Mouse (Mus musculus): Measurements from ENCODE around the gene Qser1. TPM values are rescaled to one million over a fixed set of nuclear protein-coding genes. Genes with fewer than 3 reads are reported as not detected.
A peak's percentile ranks its signal among the peaks of the same experiment; 100 is the strongest.

Qser1 gene
- polyA plus RNA-seq, 1 experiment from 2014 or later: 13.5 TPM

DNA sequence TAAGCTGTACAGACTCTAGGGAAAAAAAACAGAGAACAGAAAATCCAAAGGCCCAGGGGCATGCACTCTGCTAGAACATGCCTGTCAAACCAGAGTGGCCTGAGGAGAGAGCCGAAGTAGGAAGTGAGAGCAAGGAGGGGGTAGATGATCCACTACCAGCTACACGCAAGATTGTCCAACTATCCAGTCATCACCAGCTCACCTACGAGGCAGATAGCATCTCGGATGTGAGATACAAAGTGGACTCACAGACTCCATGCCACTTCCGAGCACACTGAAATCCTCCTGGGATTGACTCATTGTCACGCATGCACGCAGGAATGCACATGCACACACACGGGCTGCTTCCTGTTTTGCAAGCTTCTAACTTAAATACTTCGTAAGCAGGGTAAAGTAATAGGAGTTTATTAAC, 84.5 kb downstream of the Qser1 start:
- no peaks in the 10 kb centered on the region for H3K27me3 ChIP-seq (replicated peaks; ENCODE audit: control insufficient read depth, insufficient read depth, low read length)
- no peaks in the 10 kb centered on the region for H3K9me3 ChIP-seq (replicated peaks; ENCODE audit: control insufficient read depth, low read length)
- H3K4me3 ChIP-seq (ENCODE audit: low read depth, low read length): no peak overlapping the region
- DNase-seq (ENCODE audit: low spot score) (no peak), ATAC-seq (no peak)
- H3K36me3 ChIP-seq (ENCODE audit: control insufficient read depth, insufficient read depth, low read length): no peaks in the 10 kb centered on the region
- H3K27ac ChIP-seq (ENCODE audit: low read depth, low read length): no peak overlapping the region
- 91% methylated on average over 9 of the region's 9 CpGs for WGBS
- H3K4me1 ChIP-seq (ENCODE audit: control insufficient read depth, insufficient read depth, low read length): no peaks in the 10 kb centered on the region
- H3K4me2 ChIP-seq (ENCODE audit: low read length): no peak overlapping the region
- H3K9ac ChIP-seq (ENCODE audit: low read length): no peak overlapping the region

DNA sequence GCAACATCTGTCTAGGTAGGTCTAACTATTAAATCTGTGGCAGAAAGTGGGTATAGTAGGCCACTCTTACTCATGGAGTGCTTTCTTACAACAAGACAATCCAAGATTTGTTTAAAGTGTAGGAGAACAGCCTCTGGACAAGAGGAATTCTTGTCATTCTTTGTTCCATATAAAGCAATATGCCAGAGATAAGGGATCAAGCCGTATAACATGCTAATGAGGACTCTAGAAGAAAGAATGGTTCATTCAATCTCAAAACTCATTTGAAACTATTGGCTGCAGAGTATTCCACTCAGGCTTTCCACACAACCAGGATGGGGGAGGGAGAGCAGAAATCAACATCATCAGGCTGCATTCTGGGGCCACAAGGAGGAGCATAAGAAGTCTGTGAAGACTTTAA, 89.2 kb downstream of the Qser1 start:
- 36% methylated on average over 1 of the region's 1 CpGs for WGBS
- H3K9ac ChIP-seq (ENCODE audit: low read length): no peak overlapping the region

DNA sequence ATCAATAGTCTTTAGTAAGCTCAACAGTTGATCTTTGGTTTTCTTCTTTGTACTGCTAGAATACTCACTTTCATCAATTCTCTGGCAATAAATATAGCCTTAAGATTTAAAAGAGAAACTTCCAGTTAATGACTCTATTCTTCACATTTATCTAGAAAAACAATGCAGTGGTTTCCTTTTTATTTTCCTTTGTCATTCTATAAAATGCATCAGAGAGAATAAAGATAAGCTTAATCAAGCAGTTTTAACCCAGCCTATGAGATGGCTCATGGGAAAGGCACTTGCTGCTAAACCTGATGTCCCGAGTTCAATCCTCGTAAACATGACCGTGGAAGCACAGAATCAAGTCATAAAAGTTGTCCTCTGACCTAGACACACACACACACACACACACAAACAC, 94.5 kb downstream of the Qser1 start:
- H3K27me3 ChIP-seq (replicated peaks; ENCODE audit: control insufficient read depth, insufficient read depth, low read length): no peaks in the 10 kb centered on the region
- 92% methylated on average over 3 of the region's 3 CpGs for WGBS
- DNase-seq (ENCODE audit: low spot score) (no peak), ATAC-seq (no peak)
- no peak overlapping the region for H3K4me2 ChIP-seq (ENCODE audit: low read length)
- H3K9me3 ChIP-seq (replicated peaks; ENCODE audit: control insufficient read depth, low read length): no peaks in the 10 kb centered on the region
- H3K27ac ChIP-seq (ENCODE audit: low read depth, low read length): no peak overlapping the region
- H3K36me3 ChIP-seq (ENCODE audit: control insufficient read depth, insufficient read depth, low read length): no peaks in the 10 kb centered on the region
- no peak overlapping the region for H3K4me3 ChIP-seq (ENCODE audit: low read depth, low read length)
- H3K4me1 ChIP-seq (ENCODE audit: control insufficient read depth, insufficient read depth, low read length): no peaks in the 10 kb centered on the region
- no peak overlapping the region for H3K9ac ChIP-seq (ENCODE audit: low read length)

More for the DNA sequence above, 89.2 kb downstream of the Qser1 start:
- Histone ChIP-seq H3K27me3 (replicated peaks; ENCODE audit: control insufficient read depth, insufficient read depth, low read length) (no peaks in the 10 kb centered on the region), H3K4me2 (ENCODE audit: low read length) (no peak overlapping the region), H3K27ac (ENCODE audit: low read depth, low read length) (no peak overlapping the region), H3K9me3 (replicated peaks; ENCODE audit: control insufficient read depth, low read length) (no peaks in the 10 kb centered on the region), H3K36me3 (ENCODE audit: control insufficient read depth, insufficient read depth, low read length) (no peaks in the 10 kb centered on the region), H3K4me1 (ENCODE audit: control insufficient read depth, insufficient read depth, low read length) (no peaks in the 10 kb centered on the region), H3K4me3 (ENCODE audit: low read depth, low read length) (no peak overlapping the region)
- ATAC-seq: no peak
- no peak for DNase-seq (ENCODE audit: low spot score)

DNA sequence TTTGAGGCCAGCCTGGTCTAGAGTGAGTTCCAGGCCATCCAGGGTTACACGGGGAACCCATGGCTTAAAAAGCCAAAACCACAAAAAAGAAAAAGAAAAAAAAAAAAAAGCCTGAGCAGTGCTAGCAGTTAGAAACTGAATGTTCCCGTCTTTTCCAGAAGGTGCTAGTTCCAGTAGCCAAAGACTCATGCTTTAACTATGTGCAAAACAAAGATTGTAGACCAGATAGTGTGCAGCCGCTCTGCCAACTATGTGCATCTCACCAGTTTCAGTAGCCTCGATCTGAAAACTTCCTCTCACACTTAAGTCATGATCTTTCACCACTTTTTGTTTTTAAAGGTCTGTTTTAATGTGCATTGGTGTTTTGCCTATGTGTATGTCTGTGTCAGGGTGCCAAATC, 98.7 kb downstream of the Qser1 start:
- no peak overlapping the region for H3K4me3 ChIP-seq (ENCODE audit: low read depth, low read length)
- no peak overlapping the region for H3K4me2 ChIP-seq (ENCODE audit: low read length)
- H3K4me1 ChIP-seq (ENCODE audit: control insufficient read depth, insufficient read depth, low read length): no peaks in the 10 kb centered on the region
- H3K9me3 ChIP-seq (replicated peaks; ENCODE audit: control insufficient read depth, low read length): no peaks in the 10 kb centered on the region
- no peaks in the 10 kb centered on the region for H3K36me3 ChIP-seq (ENCODE audit: control insufficient read depth, insufficient read depth, low read length)
- no peak overlapping the region for H3K27ac ChIP-seq (ENCODE audit: low read depth, low read length)
- no peaks in the 10 kb centered on the region for H3K27me3 ChIP-seq (replicated peaks; ENCODE audit: control insufficient read depth, insufficient read depth, low read length)
- no peak for DNase-seq (ENCODE audit: low spot score)
- H3K9ac ChIP-seq (ENCODE audit: low read length): no peak overlapping the region
- WGBS: 90% methylated on average over 4 of the region's 4 CpGs
- no peak for ATAC-seq

DNA sequence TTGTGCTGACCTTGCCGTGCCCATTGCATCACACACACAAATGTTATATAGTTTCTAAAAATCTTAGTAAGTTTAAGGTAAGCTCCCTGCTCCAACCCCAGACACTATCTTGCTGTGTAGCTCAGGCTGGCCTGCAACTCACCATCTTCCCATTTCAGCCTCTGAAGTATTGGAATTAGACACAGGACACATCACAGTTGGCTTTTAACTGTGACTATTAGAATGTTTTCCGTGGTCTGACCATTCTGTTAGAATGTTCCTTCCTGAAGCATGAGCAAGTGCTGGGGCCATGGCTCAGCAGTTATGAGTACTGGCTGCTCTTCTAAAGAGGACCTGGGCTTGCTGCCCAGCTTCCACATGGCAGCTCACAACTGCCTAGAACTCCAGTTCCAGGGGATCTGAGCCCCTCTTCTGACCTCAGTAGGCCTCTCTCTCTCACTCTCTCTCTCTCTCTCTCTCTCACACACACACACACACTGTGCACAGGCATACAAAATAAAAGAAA, 99.3 kb downstream of the Qser1 start:
- no peaks in the 10 kb centered on the region for H3K4me1 ChIP-seq (ENCODE audit: control insufficient read depth, insufficient read depth, low read length)
- no peak overlapping the region for H3K4me3 ChIP-seq (ENCODE audit: low read depth, low read length)
- no peak for DNase-seq (ENCODE audit: low spot score)
- H3K36me3 ChIP-seq (ENCODE audit: control insufficient read depth, insufficient read depth, low read length): no peaks in the 10 kb centered on the region
- ATAC-seq: no peak
- no peak overlapping the region for H3K4me2 ChIP-seq (ENCODE audit: low read length)
- H3K9ac ChIP-seq (ENCODE audit: low read length): no peak overlapping the region
- no peak overlapping the region for H3K27ac ChIP-seq (ENCODE audit: low read depth, low read length)
- 95% methylated on average over 2 of the region's 2 CpGs for WGBS
- H3K9me3 ChIP-seq (replicated peaks; ENCODE audit: control insufficient read depth, low read length): no peaks in the 10 kb centered on the region
- H3K27me3 ChIP-seq (replicated peaks; ENCODE audit: control insufficient read depth, insufficient read depth, low read length): no peaks in the 10 kb centered on the region

DNA sequence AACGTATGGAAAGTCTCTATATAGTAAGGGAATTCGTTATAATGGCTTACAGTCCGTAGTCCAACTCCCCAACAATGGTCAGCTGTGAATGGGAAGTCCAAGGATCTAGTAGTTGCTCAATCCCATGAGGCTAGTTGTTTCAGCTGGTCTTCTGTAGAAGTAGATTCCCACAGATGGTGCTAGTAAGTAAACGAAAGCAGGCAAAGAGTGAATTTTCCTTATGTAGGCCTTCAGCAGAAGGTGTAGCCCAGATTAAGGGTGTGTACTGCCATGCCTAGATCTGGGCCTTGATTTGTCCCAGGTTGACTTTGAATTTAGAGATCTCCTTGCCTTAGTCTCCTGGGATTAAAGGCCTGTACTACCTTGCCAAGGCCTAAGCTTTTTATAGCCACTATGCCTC, 100.3 kb downstream of the Qser1 start, which contains the start of gene Pin1rt1:
TSS of gene Pin1rt1 (minus strand) at position 101 of the 400 bp plus-strand sequence.
- no peak within 1 kb of the TSS for H3K4me3 ChIP-seq (ENCODE audit: low read depth, low read length)
- no peaks in the 10 kb centered on the region for H3K36me3 ChIP-seq (ENCODE audit: control insufficient read depth, insufficient read depth, low read length)
- DNase-seq (ENCODE audit: low spot score) (no peak), ATAC-seq (no peak)
- H3K4me1 ChIP-seq (ENCODE audit: control insufficient read depth, insufficient read depth, low read length): no peaks in the 10 kb centered on the region
- no peak within 1 kb of the TSS for H3K4me2 ChIP-seq (ENCODE audit: low read length)
- no peaks in the 10 kb centered on the region for H3K27me3 ChIP-seq (replicated peaks; ENCODE audit: control insufficient read depth, insufficient read depth, low read length)
- 87% methylated on average over 4 of the region's 4 CpGs for WGBS
- no peak within 1 kb of the TSS for H3K9ac ChIP-seq (ENCODE audit: low read length)
- H3K9me3 ChIP-seq (replicated peaks; ENCODE audit: control insufficient read depth, low read length): no peaks in the 10 kb centered on the region
- H3K27ac ChIP-seq (ENCODE audit: low read depth, low read length): no peak within 1 kb of the TSS

DNA sequence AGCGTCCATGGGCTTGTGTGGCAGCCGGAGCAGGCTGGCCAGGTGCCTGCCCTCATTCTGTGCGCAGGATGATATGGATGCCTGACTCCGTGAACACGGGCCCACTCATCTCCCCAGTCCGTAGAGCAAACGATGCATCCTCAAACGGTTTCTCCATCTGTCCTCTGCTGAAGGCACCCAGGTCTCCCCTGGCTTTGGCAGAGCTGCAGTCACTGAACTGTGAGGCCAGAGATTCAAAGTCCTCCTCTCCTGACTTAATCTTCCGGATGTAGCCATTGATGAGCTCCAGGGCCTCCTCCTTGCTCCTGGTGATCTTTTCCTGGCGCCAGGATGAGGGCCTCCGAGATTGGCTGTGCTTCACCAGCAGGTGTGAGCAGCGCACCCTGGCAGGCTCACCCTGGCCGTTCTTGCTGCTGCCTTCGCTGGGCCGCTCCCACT, 102.3 kb downstream of the Qser1 start:
- H3K9ac ChIP-seq (ENCODE audit: low read length): no peak overlapping the region; the same call in 1 of the 2 replicates
- DNase-seq (ENCODE audit: low spot score) (no peak), ATAC-seq (no peak)
- no peaks in the 10 kb centered on the region for H3K9me3 ChIP-seq (replicated peaks; ENCODE audit: control insufficient read depth, low read length)
- H3K27me3 ChIP-seq (replicated peaks; ENCODE audit: control insufficient read depth, insufficient read depth, low read length): no peaks in the 10 kb centered on the region
- H3K4me2 ChIP-seq (ENCODE audit: low read length): no peak overlapping the region
- H3K36me3 ChIP-seq (ENCODE audit: control insufficient read depth, insufficient read depth, low read length): no peaks in the 10 kb centered on the region
- WGBS: 42% methylated on average over 15 of the region's 15 CpGs
- no peaks in the 10 kb centered on the region for H3K4me1 ChIP-seq (ENCODE audit: control insufficient read depth, insufficient read depth, low read length)
- no peak overlapping the region for H3K27ac ChIP-seq (ENCODE audit: low read depth, low read length)
- no peak overlapping the region for H3K4me3 ChIP-seq (ENCODE audit: low read depth, low read length)

DNA sequence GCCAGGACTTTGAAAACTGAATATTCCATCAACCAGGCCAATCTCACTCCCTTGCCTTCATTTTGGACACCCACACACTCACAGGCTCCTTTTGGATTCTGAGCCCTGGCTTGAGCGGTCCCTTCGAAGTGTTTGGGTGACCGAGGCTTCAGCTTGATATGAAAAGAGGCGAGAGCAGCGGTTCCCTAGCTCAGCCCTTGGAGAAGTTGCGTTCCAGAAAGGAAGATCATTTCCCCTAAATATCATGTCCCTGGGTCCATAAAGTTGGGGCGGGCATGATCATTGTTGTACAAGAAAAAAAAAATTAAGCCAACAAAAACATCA, 104.1 kb downstream of the Qser1 start:
- ATAC-seq (no peak), DNase-seq (ENCODE audit: low spot score) (no peak)
- Histone ChIP-seq H3K27ac (ENCODE audit: low read depth, low read length) (peak overlapping the region; percentile 89), H3K27me3 (replicated peaks; ENCODE audit: control insufficient read depth, insufficient read depth, low read length) (no peaks in the 10 kb centered on the region), H3K4me2 (ENCODE audit: low read length) (peak overlapping the region; percentile 68), H3K9ac (ENCODE audit: low read length) (peak overlapping the region; percentile 92), H3K4me1 (ENCODE audit: control insufficient read depth, insufficient read depth, low read length) (no peaks in the 10 kb centered on the region), H3K9me3 (replicated peaks; ENCODE audit: control insufficient read depth, low read length) (no peaks in the 10 kb centered on the region), H3K4me3 (ENCODE audit: low read depth, low read length) (peak overlapping the region; percentile 72), H3K36me3 (ENCODE audit: control insufficient read depth, insufficient read depth, low read length) (no peaks in the 10 kb centered on the region)
- 3% methylated on average over 7 of the region's 7 CpGs for WGBS

DNA sequence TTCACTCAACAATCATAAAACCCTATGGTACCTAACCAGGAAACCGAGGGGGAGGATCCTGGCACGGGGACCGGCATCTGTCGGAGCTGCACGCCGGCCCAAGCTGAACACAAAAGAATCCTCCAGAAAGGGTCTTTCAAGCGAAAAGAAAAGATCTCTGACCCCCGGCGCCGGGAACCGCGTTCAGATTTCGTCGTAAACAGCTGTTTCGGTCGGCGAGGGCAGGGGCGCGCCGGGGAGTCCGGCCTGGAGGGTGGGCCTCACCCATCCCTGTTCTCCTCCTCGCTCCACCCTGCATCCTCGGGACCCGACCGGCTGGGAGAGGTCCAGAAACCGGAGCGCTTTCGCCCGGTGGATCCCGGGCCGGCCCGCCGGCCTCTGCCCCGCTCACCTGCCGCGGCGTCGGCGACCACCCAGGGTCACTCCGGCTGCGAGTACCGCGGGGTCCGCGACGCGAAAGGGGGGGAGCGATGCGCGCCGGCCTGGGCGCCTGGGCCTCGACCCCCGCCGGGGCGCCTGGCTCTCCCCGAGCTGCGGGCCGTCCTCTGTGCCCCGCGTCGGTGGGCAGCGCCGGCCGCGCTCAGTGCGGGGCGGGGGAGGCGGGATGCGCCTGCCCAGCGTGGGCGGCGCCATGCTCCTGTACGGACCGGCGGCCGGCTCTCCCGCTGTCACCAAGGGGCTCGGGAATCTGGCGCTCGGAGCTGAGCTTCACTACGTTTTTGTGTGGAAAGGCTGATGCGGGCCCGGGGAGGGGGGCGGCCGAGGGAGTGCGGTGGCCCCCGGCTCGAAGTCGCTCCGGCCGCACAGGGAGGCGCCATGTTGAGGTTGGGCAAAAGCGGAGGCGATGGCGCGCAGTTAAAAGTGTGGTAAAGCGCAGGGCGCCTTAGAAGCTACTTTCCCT, 104.7 kb downstream of the Qser1 start, which contains the start of gene Tcp11l1:
TSS of gene Tcp11l1 (minus strand) at position 585 of the 901 bp plus-strand sequence.
- peak within 1 kb of the TSS; percentile 72 for H3K4me3 ChIP-seq (ENCODE audit: low read depth, low read length)
- H3K9ac ChIP-seq (ENCODE audit: low read length): peak within 1 kb of the TSS; percentile 92
- H3K36me3 ChIP-seq (ENCODE audit: control insufficient read depth, insufficient read depth, low read length): no peaks in the 10 kb centered on the region
- DNase-seq (ENCODE audit: low spot score) (peak; percentile 77), ATAC-seq (peak; percentile 96)
- H3K4me2 ChIP-seq (ENCODE audit: low read length): peak within 1 kb of the TSS; percentile 68
- WGBS: under 1% methylated on average over 82 of the region's 99 CpGs
- no peaks in the 10 kb centered on the region for H3K27me3 ChIP-seq (replicated peaks; ENCODE audit: control insufficient read depth, insufficient read depth, low read length)
- peak within 1 kb of the TSS; percentile 89 for H3K27ac ChIP-seq (ENCODE audit: low read depth, low read length)
- no peaks in the 10 kb centered on the region for H3K9me3 ChIP-seq (replicated peaks; ENCODE audit: control insufficient read depth, low read length)
- H3K4me1 ChIP-seq (ENCODE audit: control insufficient read depth, insufficient read depth, low read length): no peaks in the 10 kb centered on the region

Data from forebrain, embryonic 14.5 days (tissue).